12 mouse cellular contexts compared by ENCODE assay signal in the genomic region with DNA sequence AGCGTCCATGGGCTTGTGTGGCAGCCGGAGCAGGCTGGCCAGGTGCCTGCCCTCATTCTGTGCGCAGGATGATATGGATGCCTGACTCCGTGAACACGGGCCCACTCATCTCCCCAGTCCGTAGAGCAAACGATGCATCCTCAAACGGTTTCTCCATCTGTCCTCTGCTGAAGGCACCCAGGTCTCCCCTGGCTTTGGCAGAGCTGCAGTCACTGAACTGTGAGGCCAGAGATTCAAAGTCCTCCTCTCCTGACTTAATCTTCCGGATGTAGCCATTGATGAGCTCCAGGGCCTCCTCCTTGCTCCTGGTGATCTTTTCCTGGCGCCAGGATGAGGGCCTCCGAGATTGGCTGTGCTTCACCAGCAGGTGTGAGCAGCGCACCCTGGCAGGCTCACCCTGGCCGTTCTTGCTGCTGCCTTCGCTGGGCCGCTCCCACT. TPM values are rescaled to one million over a fixed set of nuclear protein-coding genes. Genes with fewer than 3 reads are reported as not detected.
DNase-seq lines count a peak whose midpoint lies in the region; ATAC-seq and TF ChIP-seq lines count a peak whose summit lies in the region.
"Had no signal": no experiment of that assay in that cellular context is flagged by ENCODE, and none has a peak within 500 bp of the region (broad histone marks: within the 10 kb centered on the region; RNA-seq: fewer than 3 reads in every experiment).

No protein-coding gene starts in this region.

- no peak for ATAC-seq in hindbrain, postnatal 0 days
- no peak for ATAC-seq in hindbrain, embryonic 13.5 days (ENCODE audit: low FRiP score)
- ATAC-seq: forebrain, postnatal 0 days; inflammation-experienced regulatory T-cells, adult 6 months had no signal

- H3K9ac ChIP-seq in hindbrain, postnatal 0 days (replicated peaks; ENCODE audit: low read length) = no peak overlapping the region
- no peak overlapping the region for H3K9ac ChIP-seq in hindbrain, embryonic 13.5 days
- H3K9ac ChIP-seq: forebrain, postnatal 0 days; lung, embryonic 15.5 days had no signal

- H3K36me3 ChIP-seq in hindbrain, postnatal 0 days (ENCODE audit: insufficient read depth, low read length) = no peaks in the 10 kb centered on the region
- H3K36me3 ChIP-seq in hindbrain, embryonic 13.5 days = no peaks in the 10 kb centered on the region
- H3K36me3 ChIP-seq in thymus, adult 2 months (ENCODE audit: control insufficient read depth, insufficient read depth, low read length) = no peaks in the 10 kb centered on the region
- H3K36me3 ChIP-seq: lung, embryonic 15.5 days had no signal

- no peaks in the 10 kb centered on the region for H3K9me3 ChIP-seq in hindbrain, postnatal 0 days (ENCODE audit: low read length)
- H3K9me3 ChIP-seq in hindbrain, embryonic 13.5 days = no peaks in the 10 kb centered on the region
- H3K9me3 ChIP-seq: lung, embryonic 15.5 days had no signal

- H3K27ac ChIP-seq in hindbrain, postnatal 0 days = no peak overlapping the region
- H3K27ac ChIP-seq in hindbrain, embryonic 13.5 days = no peak overlapping the region
- H3K27ac ChIP-seq in thymus, adult 2 months (ENCODE audit: control insufficient read depth, insufficient read depth, low read length) = no peak overlapping the region
- H3K27ac ChIP-seq: lung, embryonic 15.5 days had no signal

- WGBS in hindbrain, postnatal 0 days = 43% methylated on average over 15 of the region's 15 CpGs
- 42% methylated on average over 15 of the region's 15 CpGs for WGBS in hindbrain, embryonic 13.5 days
- WGBS in thymus, adult 2 months = 91% methylated on average over 15 of the region's 15 CpGs

- H3K4me1 ChIP-seq in hindbrain, postnatal 0 days (ENCODE audit: insufficient read depth, low read length) = 0 out of 2 replicates have a peak, but pooled peaks cover 5% of the 10 kb centered on the region
- peaks cover 23% of the 10 kb centered on the region for H3K4me1 ChIP-seq in hindbrain, embryonic 13.5 days (replicated peaks)
- H3K4me1 ChIP-seq in thymus, adult 2 months (replicated peaks; ENCODE audit: control insufficient read depth, insufficient read depth, low read length) = peaks cover 9% of the 10 kb centered on the region; the same call in 1 of the 2 replicates

- no peak overlapping the region for H3K4me3 ChIP-seq in hindbrain, postnatal 0 days (ENCODE audit: low read length)
- H3K4me3 ChIP-seq in hindbrain, embryonic 13.5 days = no peak overlapping the region
- no peak overlapping the region for H3K4me3 ChIP-seq in thymus, adult 2 months (ENCODE audit: control insufficient read depth, insufficient read depth, low read length)
- H3K4me3 ChIP-seq: lung, embryonic 15.5 days had no signal

- TF ChIP-seq POLR2A in thymus, adult 2 months (IDR thresholded peaks at IDR 0.05; ENCODE audit: control insufficient read depth, extremely low read depth, insufficient read depth, low read length, poor library complexity) = no peak

- H3K27me3 ChIP-seq in hindbrain, postnatal 0 days (ENCODE audit: insufficient read depth, low read length) = no peaks in the 10 kb centered on the region
- H3K27me3 ChIP-seq in hindbrain, embryonic 13.5 days = 0 out of 2 replicates have a peak, but pooled peaks cover 3% of the 10 kb centered on the region
- H3K27me3 ChIP-seq in thymus, adult 2 months (ENCODE audit: control insufficient read depth, insufficient read depth, low read length) = peaks cover 18% of the 10 kb centered on the region

- DNase-seq in hindbrain, postnatal 0 days (ENCODE audit: low spot score) = no peak
- peak; percentile 76 for DNase-seq in cerebellum, adult 11-12 months
- DNase-seq in embryo, embryonic 10 days (ENCODE audit: low spot score) = peak; percentile 11
- peak; percentile 29 to 80 for DNase-seq in kidney, postnatal 25 days
- DNase-seq in thymus, postnatal 14 days = no peak
- DNase-seq in thymus, adult 2 months = no peak
- DNase-seq: forebrain, postnatal 0 days had no signal

- no peak for TF ChIP-seq CTCF in hindbrain, postnatal 0 days (IDR thresholded peaks at IDR 0.05; ENCODE audit: low read depth)
- TF ChIP-seq CTCF in thymus, adult 2 months (IDR thresholded peaks at IDR 0.05; ENCODE audit: borderline replicate concordance, control insufficient read depth, extremely low read depth, insufficient read depth, low read length, poor library complexity) = no peak

- 0 out of 2 replicates have a peak overlapping the region, but pooled peaks have one; percentile 7 for H3K4me2 ChIP-seq in hindbrain, postnatal 0 days (ENCODE audit: low read depth, low read length)
- no peak overlapping the region for H3K4me2 ChIP-seq in hindbrain, embryonic 13.5 days
- H3K4me2 ChIP-seq: lung, embryonic 15.5 days had no signal

RNA-seq across cellular contexts. Expression of a gene that starts 1.9 kb away (rescaled TPM):
- total RNA-seq in hindbrain, postnatal 0 days (2014; rRNA removed) = not detected in 2 replicates
- polyA plus RNA-seq in hindbrain, postnatal 0 days (2015; fragmentation: Nextera tagmentation; extraction: Ambion mirVana) = not detected in 2 replicates
- polyA plus RNA-seq in hindbrain, embryonic 13.5 days (2015; fragmentation: Nextera tagmentation; extraction: Ambion mirVana) = not detected in 2 replicates
- polyA plus RNA-seq in thymus, adult 2 months (2012; rRNA removed) = not detected in 2 replicates
- total RNA-seq: forebrain, postnatal 0 days; left cerebral cortex, postnatal 10 days had no signal
- polyA plus RNA-seq: forebrain, postnatal 0 days; inflammation-experienced regulatory T-cells, adult 6 months; lung, embryonic 15.5 days; thymus, postnatal 0 days had no signal

RNA-seq across cellular contexts. Expression of a gene that starts 2.3 kb away (rescaled TPM):
- total RNA-seq in hindbrain, postnatal 0 days (2014; rRNA removed) = 27.0 and 46.5 TPM in 2 replicates
- 64.2 and 69.6 TPM in 2 replicates for polyA plus RNA-seq in hindbrain, postnatal 0 days (2015; fragmentation: Nextera tagmentation; extraction: Ambion mirVana)
- 70.5 and 75.1 TPM in 2 replicates for polyA plus RNA-seq in hindbrain, embryonic 13.5 days (2015; fragmentation: Nextera tagmentation; extraction: Ambion mirVana)
- polyA plus RNA-seq in thymus, adult 2 months (2012; rRNA removed) = 1.4 and 2.0 TPM in 2 replicates

RNA-seq across cellular contexts. Expression of a gene that starts 28.4 kb away (rescaled TPM):
- 1.3 and 1.8 TPM in 2 replicates for total RNA-seq in hindbrain, postnatal 0 days (2014; rRNA removed)
- 0.59 and 1.2 TPM in 2 replicates for polyA plus RNA-seq in hindbrain, postnatal 0 days (2015; fragmentation: Nextera tagmentation; extraction: Ambion mirVana)
- polyA plus RNA-seq in hindbrain, embryonic 13.5 days (2015; fragmentation: Nextera tagmentation; extraction: Ambion mirVana) = 0.91 and 1.5 TPM in 2 replicates
- 0.56 and 0.86 TPM in 2 replicates for polyA plus RNA-seq in thymus, adult 2 months (2012; rRNA removed)
- polyA plus RNA-seq: inflammation-experienced regulatory T-cells, adult 6 months had no signal

Comparison
In these comparisons a context has a peak if more than half of its experiments do, and no peak if none do; other contexts are left out.
1. DNase-seq: peak in cerebellum, adult 11-12 months (single experiment), embryo, embryonic 10 days (single experiment) and kidney, postnatal 25 days (2 of 2); none in hindbrain, postnatal 0 days (single experiment), thymus, postnatal 14 days (single experiment) and thymus, adult 2 months (single experiment).
2. RNA of a gene that starts 2.3 kb away (polyA plus RNA-seq): 70.5 to 75.1 TPM in hindbrain, embryonic 13.5 days and 64.2 to 69.6 TPM in hindbrain, postnatal 0 days; 1.4 to 2.0 TPM in thymus, adult 2 months; every median in the first group is over 10 times any median in the second.